Mouse (Mus musculus) cerebellum, adult 2 months (tissue): ENCODE measurements at regions not wholly inside any gene's neighbourhood (a gene's known extent, or its start where the extent isn't known, plus 50 kb on each side); places are given as distances from the start of the nearest gene placed in this dataset.

Source experiments
- DNase-seq, 2 experiments: peaks; one replicate each; pipeline ENCODE4 v3.0.0; 2021
- H3K27ac ChIP-seq: fragments of 200-500 bp; 2 replicates; pipeline ENCODE4 v1.5.1; 2012; ENCODE audit warnings: low read length, control low read depth, inconsistent platforms; ENCODE audit not compliant: insufficient read depth
- H3K27me3 ChIP-seq: fragments of 200-500 bp; 2 replicates; pipeline ENCODE4 v1.6.1; 2012; ENCODE audit warnings: inconsistent platforms, mild to moderate bottlenecking, low read length, moderate library complexity; ENCODE audit not compliant: control insufficient read depth, insufficient read depth
- H3K4me1 ChIP-seq: fragments of 200-500 bp; 2 replicates; pipeline ENCODE4 v1.6.1; 2011; ENCODE audit warnings: low read length; ENCODE audit not compliant: control insufficient read depth, insufficient read depth
- H3K4me3 ChIP-seq: fragments of 200-500 bp; replicated peaks from 2 replicates; pipeline ENCODE3; 2011; ENCODE audit warnings: mild to moderate bottlenecking, low read depth, low read length, control low read depth; ENCODE audit not compliant: insufficient read depth
- CTCF ChIP-seq: fragments of 200-500 bp; IDR thresholded peaks from 2 replicates; pipeline ENCODE4 v1.5.1; 2011; ENCODE audit warnings: low read depth, mild to moderate bottlenecking, control low read depth, low read length, moderate library complexity, borderline replicate concordance; ENCODE audit not compliant: insufficient read depth
- POLR2A ChIP-seq: fragments of 200-500 bp; IDR thresholded peaks from 2 replicates; pipeline ENCODE4 v1.6.1; 2011; ENCODE audit warnings: low read length, control low read depth, borderline replicate concordance; ENCODE audit not compliant: insufficient read depth
- WGBS: fragments of 180-500 bp; shearing (Covaris S2); methylation state at CpG from one replicate; pipeline ENCODE4 v1.1.7; 2018; 5-methylcytosine and 5-hydroxymethylcytosine counted together

DNA sequence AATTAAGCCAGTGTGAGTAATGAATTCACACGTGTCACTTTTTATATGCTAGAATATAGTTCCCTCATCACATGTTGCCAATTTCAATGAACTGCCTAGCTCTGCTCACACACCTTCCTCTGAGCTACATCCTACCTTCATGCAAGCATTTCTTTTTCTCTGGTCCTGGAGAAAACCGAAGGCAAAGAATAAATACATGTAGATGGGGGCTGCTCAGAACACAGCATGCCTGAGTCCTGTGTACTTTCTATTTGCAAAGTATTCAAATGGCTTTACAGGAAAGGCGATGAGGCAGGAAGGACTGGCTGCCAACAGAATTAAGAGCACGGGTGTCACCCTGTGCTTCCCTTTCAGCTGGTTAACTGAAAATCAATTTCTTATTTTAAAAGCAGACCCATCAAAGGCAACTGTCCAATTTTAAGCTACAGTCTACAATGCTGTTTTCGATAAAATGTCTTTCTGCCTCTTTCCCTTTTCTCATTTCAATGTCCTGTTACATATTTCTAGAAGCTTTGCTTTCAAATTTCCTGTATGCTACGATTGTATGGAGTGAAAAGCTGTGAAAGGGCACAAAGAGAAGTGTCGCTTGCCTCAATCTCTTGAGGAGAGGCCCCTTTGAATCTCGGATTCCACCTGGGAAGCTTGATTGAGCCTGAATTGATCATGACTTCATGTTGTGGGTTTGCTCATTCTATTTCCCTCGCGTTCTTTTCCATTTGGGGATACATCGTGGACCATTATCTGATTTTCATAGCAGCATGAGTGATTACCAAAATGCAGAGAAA is 782.6 kb downstream of the Galc start:
- Histone ChIP-seq H3K4me1 (no peaks in the 10 kb centered on the region), H3K4me3 (no peak overlapping the region), H3K27ac (no peak overlapping the region), H3K27me3 (no peaks in the 10 kb centered on the region)
- no peak for DNase-seq
- 23% methylated on average over 11 of the region's 11 CpGs for WGBS
- TF ChIP-seq POLR2A: no peak
- no peak for TF ChIP-seq CTCF

DNA sequence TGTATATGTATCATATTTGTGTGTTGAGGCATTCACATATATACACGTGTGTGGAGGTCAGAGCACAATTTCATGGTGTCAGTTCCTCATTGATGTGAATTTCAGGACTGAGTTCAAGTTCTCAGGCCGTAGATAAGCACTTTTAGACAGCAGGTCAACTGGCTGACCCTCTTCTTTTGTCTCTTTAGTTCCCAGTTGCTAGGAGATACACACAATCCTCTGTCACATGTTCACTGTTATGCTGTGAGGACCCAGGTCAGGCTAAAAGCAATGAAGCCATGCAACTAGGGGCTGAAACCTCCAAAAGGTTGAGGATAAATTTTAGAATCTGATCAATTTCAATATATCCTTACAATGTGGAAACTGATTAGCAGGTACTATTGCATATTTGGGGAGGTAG is 783.5 kb downstream of the Galc start:
- TF ChIP-seq CTCF (no peak), POLR2A (no peak)
- WGBS: 74% methylated on average over 2 of the region's 2 CpGs
- no peaks in the 10 kb centered on the region for H3K27me3 ChIP-seq
- no peak for DNase-seq
- no peak overlapping the region for H3K27ac ChIP-seq
- no peaks in the 10 kb centered on the region for H3K4me1 ChIP-seq
- H3K4me3 ChIP-seq: no peak overlapping the region

DNA sequence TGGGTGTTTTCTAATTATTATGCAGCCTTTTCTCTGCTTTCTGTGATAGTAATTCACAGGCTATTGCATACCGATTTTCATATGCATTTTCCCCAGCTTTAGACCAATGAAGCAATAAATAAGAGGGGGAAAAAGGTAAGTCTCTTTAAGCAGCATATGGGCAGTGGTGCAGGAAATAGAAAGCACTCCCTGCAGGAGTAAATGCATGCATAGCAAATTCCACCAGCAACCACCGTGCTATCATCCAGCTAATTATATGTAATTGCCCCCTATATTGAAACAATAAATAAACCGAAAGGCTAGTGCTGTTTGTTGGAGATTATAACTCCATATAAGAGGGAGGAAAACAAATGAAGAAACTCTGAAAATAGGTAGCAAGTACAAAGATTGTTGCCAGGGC is 790.1 kb downstream of the Galc start:
- no peaks in the 10 kb centered on the region for H3K27me3 ChIP-seq
- WGBS: 61% methylated on average over 3 of the region's 3 CpGs
- TF ChIP-seq CTCF: no peak
- no peak for TF ChIP-seq POLR2A
- no peak overlapping the region for H3K4me3 ChIP-seq
- no peaks in the 10 kb centered on the region for H3K4me1 ChIP-seq
- DNase-seq: no peak
- no peak overlapping the region for H3K27ac ChIP-seq

DNA sequence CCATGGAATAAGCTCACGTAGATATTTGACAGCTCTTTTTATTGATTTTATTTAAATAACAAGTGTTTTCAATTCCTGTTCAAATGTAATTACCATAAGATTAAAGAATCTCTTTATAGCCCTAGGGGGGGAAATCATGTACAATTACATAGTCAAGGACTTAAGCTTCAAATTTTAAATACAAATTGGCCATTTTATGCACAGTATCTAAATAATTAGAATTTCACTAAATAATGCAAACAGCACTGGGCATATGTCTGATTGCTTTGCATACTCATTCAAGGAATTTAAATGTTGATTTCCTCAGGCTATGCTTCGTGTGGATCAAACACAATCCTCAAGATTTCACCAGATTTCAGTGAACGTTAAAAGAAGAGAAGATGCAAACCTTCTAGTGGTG is 823.1 kb downstream of the Galc start:
- no peak for DNase-seq
- TF ChIP-seq POLR2A: no peak
- no peak for TF ChIP-seq CTCF
- 85% methylated on average over 3 of the region's 3 CpGs for WGBS
- Histone ChIP-seq H3K27ac (no peak overlapping the region), H3K27me3 (no peaks in the 10 kb centered on the region), H3K4me3 (no peak overlapping the region), H3K4me1 (no peaks in the 10 kb centered on the region)

DNA sequence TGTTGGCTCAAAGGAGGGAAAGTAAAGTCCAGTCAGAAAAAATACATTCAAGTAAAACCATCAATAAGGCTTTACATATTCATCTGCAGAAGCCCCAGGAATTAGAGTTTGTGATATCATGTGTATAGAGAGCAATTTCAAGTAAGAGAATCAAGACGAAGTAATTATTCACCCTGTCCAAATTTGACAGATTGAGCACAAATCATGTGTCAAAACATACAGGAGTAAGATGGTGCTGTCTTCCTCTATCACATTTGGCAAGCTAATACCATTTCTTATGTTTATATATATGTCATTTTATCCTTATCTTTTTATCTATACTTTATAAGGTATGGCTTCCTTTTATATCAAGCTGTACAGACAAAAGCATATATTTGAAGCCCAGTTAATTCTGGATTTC is 825.2 kb downstream of the Galc start:
- no peaks in the 10 kb centered on the region for H3K4me1 ChIP-seq
- 22% methylated on average over 1 of the region's 1 CpGs for WGBS
- no peaks in the 10 kb centered on the region for H3K27me3 ChIP-seq
- no peak for DNase-seq
- TF ChIP-seq CTCF: no peak
- no peak for TF ChIP-seq POLR2A
- no peak overlapping the region for H3K27ac ChIP-seq
- no peak overlapping the region for H3K4me3 ChIP-seq

DNA sequence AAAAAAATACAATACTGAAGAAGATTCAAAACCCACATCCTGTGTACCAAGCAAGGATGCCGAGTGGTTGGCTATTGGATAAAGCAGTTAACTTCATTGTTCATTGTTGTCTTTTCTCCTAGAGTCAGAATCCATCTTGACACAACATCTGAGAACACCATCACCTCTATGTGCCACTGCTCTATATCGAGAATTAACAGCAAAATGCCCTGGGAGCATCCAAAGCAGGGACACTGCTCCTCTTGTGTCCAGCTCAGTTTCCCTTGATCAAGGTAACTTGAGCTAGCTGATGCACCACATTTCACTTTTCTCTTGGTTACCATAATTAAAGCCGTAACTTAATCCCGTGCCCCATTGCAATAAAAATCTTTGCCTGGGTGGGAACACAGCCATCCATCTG is 826.6 kb downstream of the Galc start:
- Histone ChIP-seq H3K27ac (no peak overlapping the region), H3K27me3 (no peaks in the 10 kb centered on the region), H3K4me3 (no peak overlapping the region), H3K4me1 (no peaks in the 10 kb centered on the region)
- 95% methylated on average over 4 of the region's 4 CpGs for WGBS
- DNase-seq: no peak
- TF ChIP-seq CTCF (no peak), POLR2A (no peak)

DNA sequence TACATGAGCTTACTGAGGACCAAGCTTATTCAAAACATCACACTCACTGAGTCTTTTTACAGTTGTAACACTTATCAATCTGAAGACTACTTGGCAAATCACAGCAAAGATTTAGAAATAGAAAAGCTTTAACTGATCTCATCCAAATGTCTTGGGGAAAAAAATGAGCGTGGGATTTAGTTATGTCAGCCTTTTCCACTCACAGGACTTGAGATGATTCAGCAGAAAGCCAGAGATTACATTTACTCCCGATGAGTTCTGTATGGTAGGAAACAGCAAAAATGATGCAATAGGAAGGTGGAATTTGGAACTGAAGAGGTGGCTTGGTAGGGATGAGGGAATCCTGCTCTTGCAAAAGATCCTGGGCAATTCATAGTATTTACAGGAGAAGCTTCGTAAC is 831.0 kb downstream of the Galc start:
- no peak overlapping the region for H3K4me3 ChIP-seq
- no peaks in the 10 kb centered on the region for H3K27me3 ChIP-seq
- no peaks in the 10 kb centered on the region for H3K4me1 ChIP-seq
- WGBS: 96% methylated on average over 3 of the region's 3 CpGs
- DNase-seq: no peak
- H3K27ac ChIP-seq: no peak overlapping the region
- TF ChIP-seq CTCF: no peak
- TF ChIP-seq POLR2A: no peak

DNA sequence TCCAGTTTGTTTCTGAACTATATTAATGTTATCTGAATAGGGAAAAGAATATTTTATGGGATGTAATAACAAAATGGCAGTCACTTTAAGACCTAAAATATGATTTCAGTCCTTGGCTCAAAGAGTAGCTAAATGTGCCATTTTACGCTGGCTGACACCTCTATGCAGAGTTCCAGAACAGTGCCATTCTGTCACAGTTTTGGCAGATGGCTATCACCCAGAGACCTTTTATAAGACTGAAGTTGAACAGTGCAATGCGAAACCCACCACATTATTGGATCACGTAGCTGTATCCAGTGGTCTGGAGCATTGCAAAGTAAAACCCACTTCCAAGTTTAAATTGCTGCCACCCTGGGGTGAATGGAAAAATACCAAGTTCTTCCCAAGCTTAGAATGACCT is 834.5 kb downstream of the Galc start:
- no peak overlapping the region for H3K27ac ChIP-seq
- WGBS: 22% methylated on average over 3 of the region's 3 CpGs
- H3K27me3 ChIP-seq: no peaks in the 10 kb centered on the region
- no peak overlapping the region for H3K4me3 ChIP-seq
- no peak for TF ChIP-seq POLR2A
- no peak for TF ChIP-seq CTCF
- H3K4me1 ChIP-seq: no peaks in the 10 kb centered on the region
- no peak for DNase-seq

DNA sequence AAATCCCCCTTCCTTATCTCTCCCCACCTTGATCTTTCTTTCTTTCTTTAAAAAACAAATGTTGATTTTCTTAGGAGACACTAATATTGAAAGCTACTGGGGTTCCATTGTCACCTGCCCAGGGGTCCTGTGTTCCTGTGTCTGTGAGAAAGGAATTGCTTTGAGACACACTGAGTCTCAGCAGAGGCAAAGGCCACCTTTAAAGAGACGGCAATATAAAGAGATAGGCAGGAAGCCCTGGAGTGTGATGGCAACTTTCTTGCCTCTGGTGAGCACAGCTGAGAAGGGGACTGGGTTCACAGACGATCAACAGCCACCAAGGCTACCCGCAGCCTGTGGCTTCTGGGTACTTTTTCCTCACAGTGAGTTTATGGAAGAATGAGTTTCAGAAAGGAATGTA is 855.8 kb downstream of the Galc start:
- 30% methylated on average over 3 of the region's 3 CpGs for WGBS
- H3K4me3 ChIP-seq: no peak overlapping the region
- no peaks in the 10 kb centered on the region for H3K4me1 ChIP-seq
- no peak for DNase-seq
- TF ChIP-seq CTCF: no peak
- no peak for TF ChIP-seq POLR2A
- H3K27me3 ChIP-seq: no peaks in the 10 kb centered on the region
- H3K27ac ChIP-seq: no peak overlapping the region
